Mouse (Mus musculus): ENCODE measurements around the gene Sgcd. TPM values are rescaled to one million over a fixed set of nuclear protein-coding genes. Genes with fewer than 3 reads are reported as not detected.

The Sgcd gene
- total and polyA plus RNA-seq, 2 experiments from 2014 or later = 2.5 to 25.4 TPM

DNA sequence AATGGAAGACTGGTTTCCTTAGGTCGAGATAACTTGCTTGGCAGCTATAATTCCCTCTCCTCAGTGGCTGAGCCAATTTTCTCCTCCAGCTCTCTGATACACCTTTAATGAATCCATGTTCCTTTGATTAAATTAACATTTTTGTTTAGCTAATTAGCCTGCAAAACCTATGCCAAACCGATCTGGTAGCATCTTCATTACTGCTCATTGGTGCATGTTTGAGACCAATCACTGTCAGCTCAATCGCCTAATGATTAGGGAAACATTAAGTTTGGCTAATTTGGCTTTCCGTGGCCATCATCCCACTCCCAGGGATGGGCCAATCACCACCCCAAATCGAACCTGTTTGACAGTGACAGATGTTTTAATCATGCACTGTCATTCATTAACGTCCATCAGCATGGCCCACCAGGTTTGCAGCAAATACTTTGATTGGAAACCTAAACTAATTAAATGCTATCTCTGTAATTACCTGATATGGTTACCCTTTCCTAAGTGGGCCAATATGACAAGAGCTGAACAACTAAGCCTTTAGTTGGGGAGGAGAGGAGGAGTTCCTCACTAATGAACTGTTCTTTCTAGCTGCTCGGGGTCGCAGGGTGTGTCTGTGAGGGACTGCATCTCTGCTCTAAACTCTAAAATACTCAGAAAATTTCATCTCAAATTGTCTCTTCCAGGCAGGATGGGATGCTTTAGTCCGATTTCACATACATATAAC lies 724.3 kb downstream of the Sgcd start:
- Histone ChIP-seq H3K4me3 (ENCODE audit: low read depth, low read length) (no peak overlapping the region), H3K27me3 (ENCODE audit: insufficient read depth, low read length) (no peaks in the 10 kb centered on the region), H3K4me1 (ENCODE audit: insufficient read depth) (no peaks in the 10 kb centered on the region), H3K27ac (ENCODE audit: low read depth, low read length) (no peak overlapping the region), H3K4me2 (ENCODE audit: low read depth) (no peak overlapping the region), H3K36me3 (ENCODE audit: insufficient read depth) (no peaks in the 10 kb centered on the region), H3K9ac (no peak overlapping the region), H3K9me3 (ENCODE audit: low read length) (no peaks in the 10 kb centered on the region)
- DNase-seq = no peak
- WGBS = 43% methylated on average over 9 of the region's 9 CpGs
- ATAC-seq = peak; percentile 38; the same call in 1 of the 2 replicates
- TF ChIP-seq CTCF (IDR thresholded peaks at IDR 0.05; ENCODE audit: low read depth) = no peak

DNA sequence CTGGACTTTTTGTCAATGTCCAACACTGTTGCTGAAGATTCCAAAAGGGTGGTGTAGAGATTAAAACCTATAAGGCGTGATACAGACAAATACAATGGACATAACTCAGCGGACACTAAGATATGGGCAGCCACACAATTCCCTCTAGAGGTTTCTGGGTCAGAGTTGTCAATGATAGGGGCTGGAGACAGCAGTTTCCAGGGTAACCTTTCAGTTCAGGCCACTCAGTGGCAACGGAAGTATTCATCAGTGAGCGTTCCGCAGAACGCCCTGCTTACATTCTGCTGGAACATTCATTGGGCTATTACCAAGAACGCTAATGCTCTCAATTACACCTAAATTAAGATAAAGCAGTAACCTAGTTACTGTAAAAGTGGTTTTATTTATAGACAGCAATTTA lies 738.5 kb downstream of the Sgcd start:
- no peaks in the 10 kb centered on the region for H3K36me3 ChIP-seq (ENCODE audit: insufficient read depth)
- peaks cover 4% of the 10 kb centered on the region; the same call in 1 of the 2 replicates for H3K4me1 ChIP-seq (ENCODE audit: insufficient read depth)
- no peak overlapping the region for H3K27ac ChIP-seq (ENCODE audit: low read depth, low read length)
- 46% methylated on average over 7 of the region's 7 CpGs for WGBS
- no peaks in the 10 kb centered on the region for H3K9me3 ChIP-seq (ENCODE audit: low read length)
- no peak overlapping the region for H3K9ac ChIP-seq
- ATAC-seq (no peak), DNase-seq (no peak)
- TF ChIP-seq CTCF (IDR thresholded peaks at IDR 0.05; ENCODE audit: low read depth) = no peak
- no peaks in the 10 kb centered on the region for H3K27me3 ChIP-seq (ENCODE audit: insufficient read depth, low read length)
- H3K4me2 ChIP-seq (ENCODE audit: low read depth) = no peak overlapping the region
- no peak overlapping the region for H3K4me3 ChIP-seq (ENCODE audit: low read depth, low read length)

DNA sequence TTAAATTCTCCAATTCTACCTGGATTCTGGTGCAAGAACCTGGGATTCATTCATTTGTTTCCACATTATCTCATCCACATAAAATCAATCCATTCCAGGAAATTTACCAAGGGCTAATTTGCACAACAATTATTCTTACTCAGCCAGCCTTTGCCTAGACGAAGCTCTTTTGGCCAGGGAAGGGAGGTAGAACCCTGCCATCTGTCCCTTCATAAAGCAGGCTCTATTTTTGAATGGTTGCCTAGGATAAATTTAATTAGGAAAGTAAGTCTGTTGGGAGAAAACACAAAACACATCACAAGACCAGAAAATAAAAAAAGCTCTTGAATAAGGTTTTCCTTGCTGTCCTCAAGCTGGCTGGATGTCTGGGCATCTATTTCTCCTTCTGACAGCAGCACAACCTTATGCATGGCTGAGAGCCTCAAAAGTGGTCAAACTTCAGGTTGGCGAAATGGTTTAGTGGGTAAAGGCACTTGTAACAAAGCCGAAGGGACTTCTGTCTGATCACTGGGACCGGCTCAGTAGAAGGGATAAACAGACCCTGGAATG lies 740.4 kb downstream of the Sgcd start:
- ATAC-seq = no peak; the same call in 1 of the 2 replicates
- H3K27me3 ChIP-seq (ENCODE audit: insufficient read depth, low read length) = no peaks in the 10 kb centered on the region

DNA sequence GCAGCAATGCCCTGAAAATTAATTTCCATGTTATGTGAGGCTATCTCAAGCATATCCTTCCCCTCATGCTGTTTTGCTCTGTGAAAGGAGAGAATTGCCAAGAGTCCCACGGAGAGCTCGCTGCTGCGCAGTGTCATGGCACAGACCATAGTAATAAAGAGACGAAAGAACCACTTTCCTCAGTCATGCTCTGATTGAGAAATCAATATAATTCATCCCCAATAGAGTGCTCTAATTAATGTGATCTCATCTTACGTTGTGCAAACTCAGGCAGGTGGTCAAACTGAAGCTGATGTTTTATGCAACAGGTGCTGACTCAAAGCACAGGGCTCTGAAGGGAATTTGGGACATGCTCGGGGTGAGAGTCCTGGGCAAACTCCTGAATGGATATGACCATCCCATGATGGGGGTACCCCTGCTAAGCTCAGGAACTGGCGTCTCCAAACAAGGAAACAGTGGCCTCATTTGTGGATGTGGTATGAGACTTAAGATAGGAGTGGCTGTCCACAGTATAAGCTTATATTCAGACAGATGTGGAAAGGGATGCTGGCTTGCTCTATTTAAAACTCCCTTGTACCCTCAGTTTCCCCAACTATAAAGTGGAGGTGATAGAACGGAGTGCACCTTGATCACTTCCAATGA lies 740.9 kb downstream of the Sgcd start:
- Histone ChIP-seq H3K9me3 (ENCODE audit: low read length) (no peaks in the 10 kb centered on the region), H3K4me3 (ENCODE audit: low read depth, low read length) (no peak overlapping the region), H3K27me3 (ENCODE audit: insufficient read depth, low read length) (no peaks in the 10 kb centered on the region), H3K36me3 (ENCODE audit: insufficient read depth) (no peaks in the 10 kb centered on the region), H3K9ac (no peak overlapping the region), H3K27ac (ENCODE audit: low read depth, low read length) (no peak overlapping the region), H3K4me2 (ENCODE audit: low read depth) (no peak overlapping the region), H3K4me1 (ENCODE audit: insufficient read depth) (peaks cover 4% of the 10 kb centered on the region; the same call in 1 of the 2 replicates)
- ATAC-seq = no peak
- DNase-seq = no peak
- whole genome bisulfite sequencing = 47% methylated on average over 8 of the region's 8 CpGs
- no peak for TF ChIP-seq CTCF (IDR thresholded peaks at IDR 0.05; ENCODE audit: low read depth)

More for the DNA sequence above, 740.4 kb downstream of the Sgcd start:
- no peak overlapping the region for H3K9ac ChIP-seq
- no peaks in the 10 kb centered on the region for H3K36me3 ChIP-seq (ENCODE audit: insufficient read depth)
- H3K4me3 ChIP-seq (ENCODE audit: low read depth, low read length) = no peak overlapping the region
- DNase-seq = peak; percentile 26
- no peak overlapping the region for H3K27ac ChIP-seq (ENCODE audit: low read depth, low read length)
- no peak overlapping the region for H3K4me2 ChIP-seq (ENCODE audit: low read depth)
- H3K9me3 ChIP-seq (ENCODE audit: low read length) = no peaks in the 10 kb centered on the region
- no peak for TF ChIP-seq CTCF (IDR thresholded peaks at IDR 0.05; ENCODE audit: low read depth)
- H3K4me1 ChIP-seq (ENCODE audit: insufficient read depth) = peaks cover 4% of the 10 kb centered on the region; the same call in 1 of the 2 replicates
- 36% methylated on average over 4 of the region's 4 CpGs for WGBS

DNA sequence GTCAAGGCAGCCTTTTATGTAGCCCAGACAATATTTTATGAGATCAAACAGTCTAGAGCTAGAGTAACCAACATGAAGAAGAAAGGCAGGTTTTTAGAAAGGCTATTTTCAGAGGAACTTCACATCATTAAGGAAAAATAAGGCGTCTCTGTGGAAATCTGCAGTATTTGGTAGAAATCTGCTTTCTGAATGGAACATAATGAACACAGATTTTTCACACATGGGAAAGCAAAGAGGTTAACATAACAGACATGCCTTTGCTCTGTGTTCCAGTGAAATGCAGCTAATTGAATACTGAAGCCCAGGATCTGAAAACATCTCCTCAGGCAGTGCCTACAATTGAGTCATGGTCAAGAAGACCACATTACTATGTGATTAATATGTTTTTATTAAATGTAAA lies 746.4 kb downstream of the Sgcd start:
- 30% methylated on average over 1 of the region's 1 CpGs for WGBS
- H3K27ac ChIP-seq (ENCODE audit: low read depth, low read length) = no peak overlapping the region
- no peaks in the 10 kb centered on the region for H3K9me3 ChIP-seq (ENCODE audit: low read length)
- no peak overlapping the region for H3K9ac ChIP-seq
- no peaks in the 10 kb centered on the region for H3K4me1 ChIP-seq (ENCODE audit: insufficient read depth)
- DNase-seq = no peak
- H3K4me3 ChIP-seq (ENCODE audit: low read depth, low read length) = no peak overlapping the region
- no peaks in the 10 kb centered on the region for H3K27me3 ChIP-seq (ENCODE audit: insufficient read depth, low read length)
- ATAC-seq = no peak
- H3K4me2 ChIP-seq (ENCODE audit: low read depth) = no peak overlapping the region
- H3K36me3 ChIP-seq (ENCODE audit: insufficient read depth) = no peaks in the 10 kb centered on the region
- TF ChIP-seq CTCF (IDR thresholded peaks at IDR 0.05; ENCODE audit: low read depth) = no peak

DNA sequence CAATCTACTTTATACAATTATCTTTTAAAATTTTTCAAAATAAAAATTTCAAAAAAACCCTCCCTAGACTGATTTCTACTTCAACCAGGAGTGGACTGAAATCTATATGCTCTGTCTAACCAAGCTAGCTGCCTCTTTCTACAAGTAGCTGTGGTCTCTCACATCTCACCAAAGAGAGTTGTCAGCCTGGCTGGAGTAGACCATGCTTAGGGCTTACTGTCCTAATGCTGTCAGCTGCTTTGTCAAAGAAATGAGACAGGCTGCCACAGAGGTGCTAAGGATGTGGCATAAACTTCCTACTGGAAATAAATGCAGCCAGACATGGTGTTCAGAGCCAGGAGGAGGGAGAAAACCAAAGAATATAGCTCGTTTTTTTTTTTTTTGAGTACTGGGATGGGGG lies 760.5 kb downstream of the Sgcd start:
- ATAC-seq (no peak), DNase-seq (no peak)
- Histone ChIP-seq H3K9ac (no peak overlapping the region), H3K4me1 (ENCODE audit: insufficient read depth) (no peaks in the 10 kb centered on the region), H3K27me3 (ENCODE audit: insufficient read depth, low read length) (no peaks in the 10 kb centered on the region), H3K36me3 (ENCODE audit: insufficient read depth) (no peaks in the 10 kb centered on the region), H3K9me3 (ENCODE audit: low read length) (no peaks in the 10 kb centered on the region), H3K27ac (ENCODE audit: low read depth, low read length) (no peak overlapping the region), H3K4me3 (ENCODE audit: low read depth, low read length) (no peak overlapping the region), H3K4me2 (ENCODE audit: low read depth) (no peak overlapping the region)
- no peak for TF ChIP-seq CTCF (IDR thresholded peaks at IDR 0.05; ENCODE audit: low read depth)
- WGBS = 42% methylated on average over 1 of the region's 1 CpGs

DNA sequence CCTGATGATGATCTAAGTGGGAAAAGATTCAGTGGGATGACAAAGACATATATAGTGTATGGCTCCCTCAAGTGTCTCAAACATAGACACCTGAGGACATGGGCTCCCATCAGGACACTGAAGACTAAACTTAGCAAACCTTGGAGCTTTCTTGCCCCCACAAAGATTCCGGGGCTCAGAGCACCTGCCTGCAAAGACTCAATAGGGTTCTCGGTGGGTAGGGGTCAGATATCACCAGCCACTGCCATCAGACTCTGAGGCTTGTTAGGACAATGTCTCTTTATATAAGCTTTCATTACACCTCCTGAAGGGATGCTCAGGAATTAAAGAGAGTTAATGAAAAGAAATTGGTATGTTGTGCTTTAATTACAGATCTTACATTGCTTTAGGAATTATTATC lies 764.6 kb downstream of the Sgcd start:
- no peak for TF ChIP-seq CTCF (IDR thresholded peaks at IDR 0.05; ENCODE audit: low read depth)
- Histone ChIP-seq H3K27ac (ENCODE audit: low read depth, low read length) (no peak overlapping the region), H3K36me3 (ENCODE audit: insufficient read depth) (no peaks in the 10 kb centered on the region), H3K4me3 (ENCODE audit: low read depth, low read length) (no peak overlapping the region), H3K9me3 (ENCODE audit: low read length) (no peaks in the 10 kb centered on the region), H3K4me1 (ENCODE audit: insufficient read depth) (no peaks in the 10 kb centered on the region), H3K9ac (no peak overlapping the region), H3K4me2 (ENCODE audit: low read depth) (no peak overlapping the region), H3K27me3 (ENCODE audit: insufficient read depth, low read length) (no peaks in the 10 kb centered on the region)
- ATAC-seq (no peak), DNase-seq (no peak)
- 78% methylated on average over 2 of the region's 2 CpGs for WGBS
